Mouse (Mus musculus): Measurements from ENCODE around the gene Elobl. TPM values are rescaled to one million over a fixed set of nuclear protein-coding genes. Genes with fewer than 3 reads are reported as not detected.

The Elobl gene
- not detected for polyA plus RNA-seq (2014; fragmentation: Illumina TruSeq; extraction: RNeasy Lipid Tissue Mini Kit (QIAGEN cat#74804); ENCODE audit: low read depth, low replicate concordance)

DNA sequence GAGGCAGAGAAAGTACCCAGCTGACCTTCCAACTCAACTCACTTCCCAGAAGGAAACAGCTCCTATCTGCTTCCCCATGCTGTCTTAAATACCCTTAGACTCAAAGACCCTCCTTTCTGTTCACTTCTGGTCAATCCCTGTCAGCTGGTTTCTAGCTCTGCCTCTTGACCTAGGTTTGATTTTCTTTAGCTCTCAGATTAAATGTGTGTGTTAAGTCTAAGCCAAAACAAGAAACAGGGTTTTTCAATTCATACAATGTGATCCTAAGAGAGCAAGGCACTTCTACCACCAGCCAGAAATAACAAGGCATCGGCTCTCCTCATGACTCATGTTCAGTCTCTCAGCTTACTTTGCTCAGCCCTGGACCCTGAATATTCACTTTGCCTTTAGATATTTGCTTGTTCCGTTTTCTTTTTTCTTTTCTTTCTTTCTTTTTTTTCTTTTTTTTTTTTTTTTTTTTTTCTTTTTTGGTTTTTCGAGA, at the start of gene Elobl:
Elobl (minus strand) TSS at position 51 of the 481 bp plus-strand sequence.

DNA sequence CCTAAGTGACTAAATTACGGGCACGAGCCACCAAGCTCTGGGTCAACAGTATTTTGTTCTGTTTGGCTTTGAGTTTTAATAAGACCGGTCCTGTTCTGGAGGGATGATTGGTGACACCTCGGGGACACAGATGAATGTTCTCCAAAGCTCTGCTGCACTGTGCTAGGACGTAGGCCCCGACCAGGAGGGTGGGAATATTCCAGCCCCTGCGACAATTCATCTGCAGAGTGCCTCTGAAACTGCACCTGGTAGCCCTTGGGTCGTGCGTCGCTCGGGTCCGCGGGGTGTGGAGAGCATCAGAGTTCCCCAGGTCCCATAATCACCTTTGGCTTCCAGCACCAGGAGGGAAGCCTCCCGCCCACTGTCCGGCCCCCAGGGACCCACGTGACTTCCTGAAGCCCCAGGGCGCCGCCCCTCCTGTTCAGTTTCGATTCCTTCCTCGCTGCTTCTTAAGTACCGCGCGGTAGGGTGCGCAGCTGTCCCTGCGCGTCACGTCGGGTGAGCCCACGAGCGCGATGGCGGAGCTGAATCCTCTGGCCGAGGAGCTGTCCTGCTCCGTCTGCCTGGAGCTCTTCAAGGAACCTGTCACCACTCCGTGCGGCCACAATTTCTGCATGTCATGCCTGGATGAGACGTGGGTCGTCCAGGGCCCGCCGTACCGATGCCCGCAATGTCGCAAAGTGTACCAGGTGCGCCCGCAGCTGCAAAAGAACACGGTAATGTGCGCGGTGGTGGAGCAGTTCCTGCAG, 32.4 kb upstream of the Elobl start, which contains the start of gene Trim25:
Trim25 (plus strand) TSS at position 403 of the 749 bp plus-strand sequence.

DNA sequence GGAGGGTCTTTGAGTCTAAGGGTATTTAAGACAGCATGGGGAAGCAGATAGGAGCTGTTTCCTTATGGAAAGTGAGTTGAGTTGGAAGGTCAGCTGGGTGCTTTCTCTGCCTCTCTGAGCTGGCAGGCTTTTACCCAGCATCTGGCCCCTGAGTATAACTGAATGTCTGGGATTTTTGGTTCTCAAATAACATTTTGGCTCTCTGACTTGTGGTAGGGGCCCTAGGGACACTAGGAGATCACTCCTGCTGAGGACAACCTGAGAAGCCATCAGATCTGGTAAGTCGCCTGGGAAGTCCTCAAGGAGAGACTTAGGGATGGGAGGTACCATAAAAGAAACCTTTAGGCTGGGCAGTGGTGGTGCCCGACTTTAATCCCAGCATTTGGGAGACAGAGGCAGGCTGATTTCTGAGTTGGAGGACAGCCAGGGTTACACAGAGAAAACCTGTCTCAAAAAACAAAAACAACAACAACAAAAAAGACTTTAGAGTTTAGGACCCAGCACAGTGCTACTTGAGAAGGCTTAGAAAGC, 3.5 kb upstream of the Elobl start, which contains the start of gene Coil:
Coil (plus strand) TSS at position 51 of the 531 bp plus-strand sequence.

DNA sequence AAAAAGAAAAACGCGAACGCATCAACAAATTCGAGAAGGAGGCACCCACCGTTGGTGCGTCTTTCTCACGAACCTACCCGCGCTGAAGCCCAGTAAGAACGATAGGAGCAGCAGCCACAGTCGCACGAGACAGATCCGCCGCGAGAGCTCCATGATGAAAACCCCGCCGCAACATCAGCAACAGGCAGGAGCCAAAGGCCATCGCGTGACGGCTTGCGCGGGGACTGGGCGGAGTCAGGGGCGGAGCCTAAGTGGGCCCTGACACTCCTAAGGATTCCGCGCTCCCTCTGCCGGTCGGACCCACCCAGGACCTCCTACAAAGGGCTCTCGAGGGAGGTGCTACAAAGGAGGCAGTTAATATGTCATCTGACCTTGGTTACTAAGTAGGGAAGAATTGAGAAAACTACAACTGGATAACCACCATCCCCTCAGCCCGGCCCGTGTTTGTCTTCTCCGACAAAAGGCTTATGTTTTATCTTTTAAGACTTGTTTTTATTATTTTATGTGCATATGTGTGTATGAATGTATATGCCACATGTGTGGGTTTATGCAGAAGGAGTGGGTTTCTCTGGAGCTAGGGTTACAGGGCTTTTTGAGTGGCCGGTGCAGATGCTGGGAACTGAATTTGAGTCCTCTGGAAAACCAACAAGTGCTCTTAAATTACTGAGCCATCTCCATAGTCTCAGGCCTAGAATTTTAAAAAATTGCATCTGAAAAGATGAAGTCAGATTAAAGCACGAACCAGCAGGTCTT, 11.3 kb downstream of the Elobl start, which contains the start of gene Scpep1:
Scpep1 (minus strand) TSS at position 249 of the 753 bp plus-strand sequence.

Other genes starting within 250 kb of the Elobl start
- gene Msi2, start 248.4 kb downstream of the Elobl start, polyA plus RNA-seq (2014; fragmentation: Illumina TruSeq; extraction: RNeasy Lipid Tissue Mini Kit (QIAGEN cat#74804); ENCODE audit: low read depth, low replicate concordance) = 151 TPM
- gene Akap1, start 102.3 kb downstream of the Elobl start, polyA plus RNA-seq (2014; fragmentation: Illumina TruSeq; extraction: RNeasy Lipid Tissue Mini Kit (QIAGEN cat#74804); ENCODE audit: low read depth, low replicate concordance) = 34.4 TPM
- 135 TPM for gene Scpep1, start 11.5 kb downstream of the Elobl start, polyA plus RNA-seq (2014; fragmentation: Illumina TruSeq; extraction: RNeasy Lipid Tissue Mini Kit (QIAGEN cat#74804); ENCODE audit: low read depth, low replicate concordance)
- gene Coil, start 3.3 kb upstream of the Elobl start, polyA plus RNA-seq (2014; fragmentation: Illumina TruSeq; extraction: RNeasy Lipid Tissue Mini Kit (QIAGEN cat#74804); ENCODE audit: low read depth, low replicate concordance) = 9.2 TPM
- 113 TPM for gene Trim25, start 32.4 kb upstream of the Elobl start, polyA plus RNA-seq (2014; fragmentation: Illumina TruSeq; extraction: RNeasy Lipid Tissue Mini Kit (QIAGEN cat#74804); ENCODE audit: low read depth, low replicate concordance)
- 23.0 TPM for gene Dgke, start 99.9 kb upstream of the Elobl start, polyA plus RNA-seq (2014; fragmentation: Illumina TruSeq; extraction: RNeasy Lipid Tissue Mini Kit (QIAGEN cat#74804); ENCODE audit: low read depth, low replicate concordance)
- gene Gm525, start 106.9 kb upstream of the Elobl start, polyA plus RNA-seq (2014; fragmentation: Illumina TruSeq; extraction: RNeasy Lipid Tissue Mini Kit (QIAGEN cat#74804); ENCODE audit: low read depth, low replicate concordance) = not detected

Data from adrenal gland, adult 10 weeks (tissue).